ENCODE assay signal across 8 mouse cellular contexts in genomic region chr3:40846473-40846956, GRCm38 (mm10). TPM values are rescaled to one million over a fixed set of nuclear protein-coding genes. Genes with fewer than 3 reads are reported as not detected.
DNase-seq lines count a peak whose midpoint lies in the region; ATAC-seq and TF ChIP-seq lines count a peak whose summit lies in the region.
"Not testable (repeated sequence)": the region's sequence is repeated elsewhere in the genome, so short reads cannot be mapped to it uniquely, and the experiment has no call there.

Gene Mfsd8, minus strand, starts transcription at chr3:40846886.

- peak within 1 kb of the TSS; percentile 49 for H3K4me3 ChIP-seq in embryonic facial prominence, embryonic 14.5 days (ENCODE audit: low read depth, low read length)
- peak within 1 kb of the TSS; percentile 56 for H3K4me3 ChIP-seq in heart, adult 2 months
- peak within 1 kb of the TSS; percentile 50 for H3K4me3 ChIP-seq in limb, embryonic 13.5 days
- H3K4me3 ChIP-seq in midbrain, embryonic 16.5 days (ENCODE audit: low read depth, low read length), result peak within 1 kb of the TSS; percentile 56

- not testable (repeated sequence) for H3K79me2 ChIP-seq in heart, adult 2 months (replicated peaks; ENCODE audit: control insufficient read depth, insufficient read depth, low read length)

- peak; percentile 98 for DNase-seq in 3T3-L1 (ENCODE audit: low read depth, low spot score)
- DNase-seq in adrenal gland, postnatal 4 days (ENCODE audit: low spot score in 2 of 2), result peak; percentile 82 to 85
- DNase-seq in embryonic facial prominence, embryonic 14.5 days (ENCODE audit: low spot score), result peak; percentile 97
- peak; percentile 93 to 98 for DNase-seq in heart, adult 2 months
- DNase-seq in kidney, adult 8-10 months, result peak; percentile 98 to 99
- DNase-seq in spleen, postnatal 10 days (ENCODE audit: low spot score in 2 of 2), result peak; percentile 85 to 95

- intact Hi-C loops in heart, adult 2 months (cut with DNase I), result loop anchor here (2.0 to 5.0 kb wide), 2 partner anchors 46 to 102 kb away; partner anchors contain the start of gene Larp1b

- H3K4me1 ChIP-seq in embryonic facial prominence, embryonic 14.5 days (ENCODE audit: control insufficient read depth, insufficient read depth, low read length); heart, adult 2 months (ENCODE audit: control insufficient read depth, insufficient read depth, low read length); limb, embryonic 13.5 days; midbrain, embryonic 16.5 days (ENCODE audit: control insufficient read depth, insufficient read depth, low read length): not testable (repeated sequence)

- TF ChIP-seq POLR2A in heart, adult 2 months (IDR thresholded peaks at IDR 0.05; ENCODE audit: insufficient read depth, low read depth, low read length), result peak; percentile 71

- not testable (repeated sequence) for H3K9me3 ChIP-seq in embryonic facial prominence, embryonic 14.5 days (ENCODE audit: control insufficient read depth, low read length); limb, embryonic 13.5 days; midbrain, embryonic 16.5 days (replicated peaks; ENCODE audit: control insufficient read depth, low read length, poor library complexity, severe bottlenecking)

- peak; percentile 64 for TF ChIP-seq CTCF in heart, adult 2 months (IDR thresholded peaks at IDR 0.05)

- H3K4me2 ChIP-seq in embryonic facial prominence, embryonic 14.5 days (ENCODE audit: low read depth, low read length), result peak within 1 kb of the TSS; percentile 70
- peak within 1 kb of the TSS; percentile 72 for H3K4me2 ChIP-seq in limb, embryonic 13.5 days (replicated peaks)
- H3K4me2 ChIP-seq in midbrain, embryonic 16.5 days (ENCODE audit: low read length), result peak within 1 kb of the TSS; percentile 63

- peak within 1 kb of the TSS; percentile 80 for H3K27ac ChIP-seq in embryonic facial prominence, embryonic 14.5 days (replicated peaks; ENCODE audit: low read depth, low read length)
- peak within 1 kb of the TSS; percentile 82 for H3K27ac ChIP-seq in heart, adult 2 months
- peak within 1 kb of the TSS; percentile 79 for H3K27ac ChIP-seq in limb, embryonic 13.5 days
- peak within 1 kb of the TSS; percentile 85 for H3K27ac ChIP-seq in midbrain, embryonic 16.5 days (ENCODE audit: low read length)

- TF ChIP-seq EP300 in heart, adult 2 months (IDR thresholded peaks at IDR 0.05; ENCODE audit: insufficient read depth, low read depth, low read length), result not testable (repeated sequence)

- not testable (repeated sequence) for H3K27me3 ChIP-seq in embryonic facial prominence, embryonic 14.5 days (replicated peaks; ENCODE audit: control insufficient read depth, insufficient read depth, low read length); heart, adult 2 months (ENCODE audit: control insufficient read depth, insufficient read depth, low read length); limb, embryonic 13.5 days; midbrain, embryonic 16.5 days (ENCODE audit: control insufficient read depth, insufficient read depth, low read depth, low read length)

- peak; percentile 100 for ATAC-seq in embryonic facial prominence, embryonic 14.5 days (ENCODE audit: low read depth)
- peak; percentile 99 for ATAC-seq in limb, embryonic 13.5 days (ENCODE audit: low FRiP score, low read depth)
- ATAC-seq in midbrain, embryonic 16.5 days, result peak; percentile 99

- H3K36me3 ChIP-seq in embryonic facial prominence, embryonic 14.5 days (ENCODE audit: control insufficient read depth, insufficient read depth, low read length); heart, adult 2 months (ENCODE audit: control insufficient read depth, insufficient read depth, low read length); limb, embryonic 13.5 days; midbrain, embryonic 16.5 days (ENCODE audit: control insufficient read depth, insufficient read depth, low read length): not testable (repeated sequence)

- 3% methylated on average over 17 of the region's 39 CpGs for WGBS in embryonic facial prominence, embryonic 14.5 days
- under 1% methylated on average over 34 of the region's 39 CpGs for WGBS in heart, adult 2 months
- WGBS in limb, embryonic 13.5 days, result under 1% methylated on average over 39 of the region's 39 CpGs
- WGBS in midbrain, embryonic 16.5 days, result under 1% methylated on average over 37 of the region's 39 CpGs

- peak within 1 kb of the TSS; percentile 67 for H3K9ac ChIP-seq in embryonic facial prominence, embryonic 14.5 days (ENCODE audit: low read depth, low read length)
- peak within 1 kb of the TSS; percentile 83 for H3K9ac ChIP-seq in heart, adult 2 months (ENCODE audit: low read depth, low read length)
- H3K9ac ChIP-seq in limb, embryonic 13.5 days, result peak within 1 kb of the TSS; percentile 68
- H3K9ac ChIP-seq in midbrain, embryonic 16.5 days (ENCODE audit: low read depth, low read length), result peak within 1 kb of the TSS; percentile 69

RNA-seq across cellular contexts. Expression of gene Mfsd8, which starts in this region (rescaled TPM):
- 10 to 100 TPM; 17.7 to 18.6 TPM for total RNA-seq in adrenal gland, postnatal 4 days (2021)
- polyA plus RNA-seq in embryonic facial prominence, embryonic 14.5 days (2014; fragmentation: Nextera tagmentation; extraction: Ambion mirVana), result 7.7 and 8.1 TPM in 2 replicates
- 10 to 100 TPM; 16.1 to 18.9 TPM for total RNA-seq in heart, adult 2 months (2021)
- 4.9 and 12.6 TPM in 2 replicates for polyA plus RNA-seq in heart, adult 2 months (2012; rRNA removed)
- 6.9 and 7.7 TPM in 2 replicates for polyA plus RNA-seq in limb, embryonic 13.5 days (2015; fragmentation: Nextera tagmentation; extraction: Ambion mirVana)
- polyA plus RNA-seq in midbrain, embryonic 16.5 days (2015; fragmentation: Nextera tagmentation; extraction: Ambion mirVana), result 11.0 and 12.0 TPM in 2 replicates

Comparison
In these comparisons a context has a peak if more than half of its experiments do, and no peak if none do; other contexts are left out.
1. Peak in every context shown above with its lines: DNase-seq, ATAC-seq, H3K4me3 ChIP-seq and H3K27ac ChIP-seq.